Mouse (Mus musculus): ENCODE results near the gene Ndufv1.
"Not testable (repeated sequence)": the region's sequence is repeated elsewhere in the genome, so short reads cannot be mapped to it uniquely, and the experiment has no call there.

Ndufv1 gene

DNA sequence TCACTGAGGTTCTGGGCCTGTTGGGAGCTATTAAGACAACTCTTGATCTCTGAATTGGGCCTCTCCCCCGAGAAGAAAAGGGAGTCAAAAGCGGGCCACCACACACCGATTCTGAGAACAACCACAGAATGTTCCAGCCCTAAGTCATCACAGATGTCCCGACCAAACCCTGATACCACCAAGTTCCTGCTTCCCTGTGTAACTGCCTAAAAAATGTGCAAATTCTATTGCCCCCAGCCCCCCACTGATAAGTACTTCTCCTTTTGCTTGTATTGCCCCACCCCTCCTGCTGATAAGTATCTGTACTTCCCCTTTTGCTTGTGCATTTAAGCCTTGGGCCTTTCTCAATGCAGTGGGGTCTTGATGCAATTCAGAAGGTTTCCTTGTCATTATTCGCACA lies 31.5 kb upstream of the Ndufv1 start:
- DNase-seq (ENCODE audit: low read depth, low spot score) = not testable (repeated sequence)

- DNase-seq (ENCODE audit: low read depth, low spot score) = no peak
Measured at GRCm38 (mm10) chr19:4042124-4042523, 29.5 kb upstream of the Ndufv1 start.

- not testable (repeated sequence) for DNase-seq (ENCODE audit: low read depth, low spot score)
Measured at GRCm38 (mm10) chr19:4041500-4041899, 28.9 kb upstream of the Ndufv1 start.

DNA sequence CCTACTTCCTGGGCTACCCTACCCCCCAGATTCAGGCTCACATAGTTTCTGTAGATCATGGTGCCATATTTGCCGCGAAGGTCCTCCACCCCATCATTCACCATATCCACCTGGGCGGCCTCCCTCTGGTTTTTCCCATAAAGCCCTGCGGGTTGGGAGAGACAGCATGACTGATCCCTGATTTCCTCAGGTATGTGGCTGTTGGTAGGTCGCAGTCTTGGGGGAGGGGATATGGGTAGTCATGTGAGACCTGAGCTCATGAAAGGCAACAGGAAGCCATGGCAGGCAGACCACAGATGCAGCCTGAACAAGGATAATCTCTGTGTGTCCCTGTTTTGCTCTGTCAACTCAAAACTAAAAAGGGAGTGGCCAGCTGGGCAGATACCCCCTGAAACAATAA lies 28.3 kb upstream of the Ndufv1 start:
- DNase-seq (ENCODE audit: low read depth, low spot score) = not testable (repeated sequence)

DNA sequence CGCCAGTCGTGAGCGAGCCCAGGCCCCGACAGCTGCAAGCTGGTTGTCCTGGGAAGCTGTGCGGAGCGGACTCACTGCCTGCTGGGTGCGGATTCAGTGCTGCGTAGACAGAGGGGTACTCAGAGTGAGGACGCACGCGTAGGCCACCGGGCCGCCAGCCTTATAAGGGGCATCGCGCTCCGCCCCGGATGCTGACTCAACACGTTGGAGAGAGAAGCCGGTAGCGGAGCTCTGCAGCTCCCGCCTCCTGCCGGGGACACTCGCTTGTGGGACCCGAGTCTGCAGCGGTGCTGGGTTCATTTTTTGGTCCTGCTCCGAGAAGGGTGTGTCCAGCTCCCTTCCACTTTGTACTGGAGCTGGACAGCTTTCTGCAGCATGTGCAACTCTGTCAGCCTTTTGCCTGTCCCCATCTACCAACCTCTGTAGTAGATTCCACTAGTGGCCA lies 25.2 kb upstream of the Ndufv1 start, which contains the start of gene Gstp1:
Gene Gstp1, minus strand, starts transcription at position 198 of the 445 bp plus-strand sequence.
- DNase-seq (ENCODE audit: low read depth, low spot score) = peak; percentile 59

DNA sequence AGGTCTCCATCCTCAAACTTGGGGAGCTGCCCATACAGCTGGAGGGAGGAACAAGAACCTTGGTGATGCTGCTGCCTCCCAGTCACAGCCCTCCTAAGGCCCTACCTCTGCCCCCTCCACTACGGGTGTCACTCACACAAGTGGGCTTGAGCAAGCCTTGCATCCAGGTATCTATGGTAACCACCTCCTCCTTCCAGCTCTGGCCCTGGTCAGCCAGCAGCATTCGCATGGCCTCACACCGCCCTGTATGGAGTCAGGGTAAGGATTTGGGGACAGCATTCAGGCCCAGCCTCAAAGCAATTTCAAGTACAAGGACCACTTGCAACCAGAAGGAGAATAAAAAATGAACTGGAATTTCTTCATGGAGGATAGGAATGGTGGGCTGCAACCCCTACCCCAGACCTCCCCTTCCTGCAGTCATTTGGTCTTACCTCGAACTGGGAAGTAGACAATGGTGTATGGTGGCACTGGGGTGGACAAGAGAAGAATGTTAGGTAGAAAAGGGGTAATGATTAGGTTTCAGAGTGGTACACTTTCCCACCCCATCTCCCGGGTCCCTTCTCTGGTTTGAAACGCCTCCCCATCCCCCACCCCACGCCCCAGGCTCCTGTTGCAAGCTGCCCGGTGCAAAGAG lies 24.7 kb upstream of the Ndufv1 start:
- DNase-seq (ENCODE audit: low read depth, low spot score) = not testable (repeated sequence)

- no peak for DNase-seq (ENCODE audit: low read depth, low spot score)
Measured at GRCm38 (mm10) chr19:4036327-4037045, 23.9 kb upstream of the Ndufv1 start.

- no peak for DNase-seq (ENCODE audit: low read depth, low spot score)
Measured at GRCm38 (mm10) chr19:4033742-4034141, 21.1 kb upstream of the Ndufv1 start.

- no peak for DNase-seq (ENCODE audit: low read depth, low spot score)
Measured at GRCm38 (mm10) chr19:4033298-4033697, 20.7 kb upstream of the Ndufv1 start.

GRCm38 (mm10) chr19:4032668-4033067 lies 20.1 kb upstream of the Ndufv1 start:
- DNase-seq (ENCODE audit: low read depth, low spot score) = no peak

GRCm38 (mm10) chr19:4027576-4027975 lies 15.0 kb upstream of the Ndufv1 start:
- no peak for DNase-seq (ENCODE audit: low read depth, low spot score)

GRCm38 (mm10) chr19:4023185-4023584 lies 10.6 kb upstream of the Ndufv1 start:
- no peak for DNase-seq (ENCODE audit: low read depth, low spot score)

DNA sequence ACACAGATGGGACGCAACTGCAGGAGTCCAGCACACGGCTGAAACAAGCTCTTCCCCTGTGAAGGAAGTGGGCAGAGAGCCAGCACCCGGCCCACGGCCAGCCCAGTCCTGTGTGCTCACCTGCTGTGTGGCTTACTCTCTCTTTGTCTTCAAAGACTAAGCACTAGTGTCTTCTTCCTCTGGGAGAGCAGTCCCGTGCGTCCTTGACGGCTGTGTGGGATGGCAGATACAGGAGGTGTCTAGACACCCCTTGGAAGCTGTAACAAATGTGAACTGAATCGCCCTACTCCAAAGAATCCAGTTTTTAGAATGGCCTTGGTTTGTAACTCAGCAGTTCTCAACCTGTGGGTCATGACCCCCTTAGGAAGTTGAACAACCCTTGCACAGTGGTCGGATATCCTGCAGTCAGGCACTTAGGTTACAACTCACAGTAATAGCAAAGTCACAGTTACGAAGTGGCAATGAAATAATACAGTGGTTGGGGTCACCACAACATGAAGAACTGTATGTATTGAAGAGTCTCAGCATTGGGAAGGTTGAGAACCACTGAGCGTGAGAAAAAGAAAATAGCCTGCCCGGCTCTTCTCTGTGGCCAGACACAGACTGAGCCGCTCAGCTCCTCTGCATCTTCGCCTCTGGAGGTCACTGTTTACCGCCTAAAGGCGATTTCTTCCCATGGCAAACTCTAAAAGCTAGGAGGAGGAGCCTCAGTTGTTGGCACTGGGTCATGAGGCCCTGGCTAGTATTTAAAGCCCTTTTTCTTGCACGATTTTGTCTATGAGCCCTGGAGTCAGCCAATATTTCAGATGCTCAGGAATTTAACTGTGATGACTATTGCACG lies 6.4 kb upstream of the Ndufv1 start:
- peak; percentile 46 for DNase-seq (ENCODE audit: low read depth, low spot score)

DNA sequence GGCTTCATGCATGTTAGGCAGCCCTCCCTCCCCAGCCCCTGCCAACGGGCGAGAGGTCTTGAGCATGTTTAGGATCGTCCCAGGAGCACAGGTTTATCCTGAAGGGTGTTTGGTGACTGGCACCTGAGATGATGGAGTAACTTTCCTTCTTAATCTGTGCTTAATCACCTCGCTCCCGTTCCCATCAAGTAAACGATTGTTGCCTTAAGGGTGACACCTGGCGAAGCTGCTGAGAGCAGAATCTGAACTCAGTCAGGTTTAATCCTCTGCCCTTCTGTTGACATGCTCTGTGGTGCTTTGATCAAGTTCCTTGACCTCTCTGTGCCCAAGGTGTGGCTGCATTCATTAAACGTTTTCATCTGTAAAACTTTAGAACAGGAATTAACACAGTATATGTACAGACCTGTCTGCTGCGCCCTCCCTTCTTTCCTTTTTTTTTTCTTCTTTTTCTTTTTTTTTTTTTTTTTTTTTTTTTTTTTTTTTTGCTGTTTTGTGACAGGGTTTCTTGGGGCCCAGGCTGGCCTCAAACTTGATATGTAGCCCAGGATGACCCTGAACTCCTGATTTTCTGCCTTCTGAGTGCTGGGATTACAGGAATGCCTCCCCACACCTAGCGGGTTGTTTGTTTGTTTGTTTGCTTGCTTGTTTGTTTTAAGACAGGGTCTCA lies 5.4 kb upstream of the Ndufv1 start:
- no peak for DNase-seq (ENCODE audit: low read depth, low spot score)

DNA sequence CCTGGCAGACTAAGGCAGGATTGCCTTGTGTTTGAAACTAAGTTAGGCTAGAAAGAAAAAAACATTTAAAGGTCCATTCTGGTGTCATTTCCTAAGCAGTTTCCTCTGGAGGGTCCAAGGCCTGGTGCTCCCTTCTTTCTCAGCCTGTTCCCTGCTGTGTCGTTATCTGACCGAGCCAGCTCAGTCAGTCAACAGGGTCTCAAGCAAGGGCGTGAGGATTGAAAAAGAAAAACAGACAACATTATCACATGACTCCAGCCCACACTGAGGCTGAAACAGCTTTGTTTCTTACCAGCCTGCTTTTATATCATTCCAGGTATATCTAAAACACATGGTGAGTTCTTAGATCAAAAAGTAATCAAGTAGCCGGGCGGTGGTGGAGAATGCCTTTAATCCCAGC lies 3.0 kb upstream of the Ndufv1 start:
- no peak for DNase-seq (ENCODE audit: low read depth, low spot score)

DNA sequence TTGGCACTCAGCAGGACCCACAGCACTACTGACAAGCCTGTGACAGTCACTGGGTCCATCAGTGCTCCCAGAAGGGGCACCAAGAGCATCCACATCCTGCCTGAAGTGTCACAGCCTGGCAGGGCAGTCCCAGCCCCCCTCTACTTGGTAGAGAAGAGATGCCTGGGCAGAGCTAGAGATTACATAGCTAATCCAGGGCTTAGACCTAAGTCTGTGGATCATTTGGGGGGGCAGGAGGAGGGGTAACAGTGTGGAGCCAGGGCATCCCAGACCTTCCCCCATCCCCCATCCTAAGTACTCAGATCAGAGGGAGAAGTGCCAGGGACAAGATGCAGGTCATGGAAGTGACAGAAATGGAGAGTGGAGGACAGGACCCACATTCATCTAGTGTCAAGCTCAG lies 2.2 kb upstream of the Ndufv1 start:
- no peak for DNase-seq (ENCODE audit: low read depth, low spot score)

GRCm38 (mm10) chr19:4013066-4013465 lies 460 bp upstream of the Ndufv1 start:
- DNase-seq (ENCODE audit: low read depth, low spot score) = no peak

DNA sequence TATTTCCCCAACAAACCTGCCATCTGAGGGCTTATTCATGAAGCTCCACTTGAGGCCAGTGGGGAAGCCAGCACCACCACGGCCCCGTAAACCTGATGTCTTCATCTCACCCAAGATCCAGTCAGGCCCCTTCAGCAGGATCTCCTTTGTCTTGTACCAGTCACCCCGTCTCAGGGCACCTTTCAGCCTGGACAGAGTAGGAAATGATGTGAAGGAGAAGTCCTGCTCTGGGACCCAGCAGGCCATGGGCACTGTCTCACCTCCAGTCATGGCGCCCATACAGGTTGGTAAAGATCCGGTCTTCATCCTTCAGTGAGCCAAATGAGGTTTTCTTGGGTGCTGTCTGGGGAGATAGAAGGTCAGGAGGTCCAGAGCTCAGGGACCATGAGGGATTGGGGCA lies 1.5 kb downstream of the Ndufv1 start:
- DNase-seq (ENCODE audit: low read depth, low spot score) = no peak

DNA sequence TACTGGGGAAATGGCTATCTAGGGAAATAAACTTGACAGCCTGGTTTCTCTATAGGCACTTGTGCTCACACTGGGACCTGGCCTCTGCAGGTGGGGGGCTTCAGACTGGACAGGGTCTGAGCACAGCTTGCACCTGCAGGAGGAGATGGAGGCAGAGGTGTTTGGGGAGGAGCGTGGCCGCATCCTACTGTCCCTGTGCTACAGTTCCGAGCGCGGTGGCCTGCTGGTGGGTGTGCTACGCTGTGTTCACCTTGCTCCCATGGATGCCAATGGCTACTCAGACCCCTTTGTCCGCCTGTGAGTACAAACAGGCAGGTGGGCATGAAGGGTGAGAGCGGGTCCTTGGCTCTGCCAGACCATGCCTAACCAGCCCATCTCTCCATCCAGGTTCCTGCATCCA lies 6.6 kb downstream of the Ndufv1 start:
- DNase-seq (ENCODE audit: low read depth, low spot score) = no peak

- DNase-seq (ENCODE audit: low read depth, low spot score) = no peak
Measured at GRCm38 (mm10) chr19:4005091-4005490, 7.5 kb downstream of the Ndufv1 start.

- no peak for DNase-seq (ENCODE audit: low read depth, low spot score)
Measured at GRCm38 (mm10) chr19:4004331-4004730, 8.3 kb downstream of the Ndufv1 start.

GRCm38 (mm10) chr19:4003641-4004040 lies 9.0 kb downstream of the Ndufv1 start:
- no peak for DNase-seq (ENCODE audit: low read depth, low spot score)
